Mouse (Mus musculus): ENCODE data around the gene Gm49380.

Gene Gm49380

DNA sequence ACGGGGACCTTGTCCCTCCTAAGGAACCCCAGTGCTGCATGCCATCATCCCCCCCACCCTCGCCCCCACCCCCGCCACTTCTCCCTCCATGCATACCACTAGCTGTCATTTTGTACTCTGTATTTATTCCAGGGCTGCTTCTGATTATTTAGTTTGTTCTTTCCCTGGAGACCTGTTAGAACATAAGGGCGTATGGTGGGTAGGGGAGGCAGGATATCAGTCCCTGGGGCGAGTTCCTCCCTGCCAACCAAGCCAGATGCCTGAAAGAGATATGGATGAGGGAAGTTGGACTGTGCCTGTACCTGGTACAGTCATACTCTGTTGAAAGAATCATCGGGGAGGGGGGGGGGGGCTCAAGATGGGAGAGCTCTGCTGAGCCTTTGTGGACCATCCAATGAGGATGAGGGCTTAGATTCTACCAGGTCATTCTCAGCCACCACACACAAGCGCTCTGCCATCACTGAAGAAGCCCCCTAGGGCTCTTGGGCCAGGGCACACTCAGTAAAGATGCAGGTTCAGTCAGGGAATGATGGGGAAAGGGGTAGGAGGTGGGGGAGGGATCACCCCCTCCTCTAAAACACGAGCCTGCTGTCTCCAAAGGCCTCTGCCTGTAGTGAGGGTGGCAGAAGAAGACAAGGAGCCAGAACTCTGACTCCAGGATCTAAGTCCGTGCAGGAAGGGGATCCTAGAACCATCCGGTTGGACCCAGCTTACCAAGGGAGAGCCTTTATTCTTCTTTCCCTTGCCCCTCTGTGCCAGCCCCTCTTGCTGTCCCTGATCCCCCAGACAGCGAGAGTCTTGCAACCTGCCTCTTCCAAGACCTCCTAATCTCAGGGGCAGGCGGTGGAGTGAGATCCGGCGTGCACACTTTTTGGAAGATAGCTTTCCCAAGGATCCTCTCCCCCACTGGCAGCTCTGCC is 65.5 kb downstream of the Gm49380 start:
- DNase-seq (ENCODE audit: low read depth, low spot score): no peak

GRCm38 (mm10) chr9:44047071-44047470 is 66.2 kb downstream of the Gm49380 start:
- DNase-seq (ENCODE audit: low read depth, low spot score): peak; percentile 25

DNA sequence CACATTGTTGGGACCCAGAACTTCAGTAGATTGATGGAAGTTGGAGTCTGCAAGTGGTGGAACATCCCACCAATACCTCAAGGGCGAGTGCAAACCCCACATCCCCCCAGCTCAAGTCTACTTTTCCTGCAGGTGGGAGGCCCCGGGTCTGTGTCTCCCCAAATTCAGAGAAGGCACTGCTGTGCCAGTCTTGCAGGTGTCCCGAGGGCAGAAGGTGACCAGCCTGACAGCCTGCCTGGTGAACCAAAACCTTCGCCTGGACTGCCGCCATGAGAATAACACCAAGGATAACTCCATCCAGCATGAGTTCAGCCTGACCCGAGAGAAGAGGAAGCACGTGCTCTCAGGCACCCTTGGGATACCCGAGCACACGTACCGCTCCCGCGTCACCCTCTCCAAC is 66.9 kb downstream of the Gm49380 start:
- no peak for DNase-seq (ENCODE audit: low read depth, low spot score)

- DNase-seq (ENCODE audit: low read depth, low spot score): no peak
Observed at GRCm38 (mm10) chr9:44045884-44046272, 67.4 kb downstream of the Gm49380 start.

DNA sequence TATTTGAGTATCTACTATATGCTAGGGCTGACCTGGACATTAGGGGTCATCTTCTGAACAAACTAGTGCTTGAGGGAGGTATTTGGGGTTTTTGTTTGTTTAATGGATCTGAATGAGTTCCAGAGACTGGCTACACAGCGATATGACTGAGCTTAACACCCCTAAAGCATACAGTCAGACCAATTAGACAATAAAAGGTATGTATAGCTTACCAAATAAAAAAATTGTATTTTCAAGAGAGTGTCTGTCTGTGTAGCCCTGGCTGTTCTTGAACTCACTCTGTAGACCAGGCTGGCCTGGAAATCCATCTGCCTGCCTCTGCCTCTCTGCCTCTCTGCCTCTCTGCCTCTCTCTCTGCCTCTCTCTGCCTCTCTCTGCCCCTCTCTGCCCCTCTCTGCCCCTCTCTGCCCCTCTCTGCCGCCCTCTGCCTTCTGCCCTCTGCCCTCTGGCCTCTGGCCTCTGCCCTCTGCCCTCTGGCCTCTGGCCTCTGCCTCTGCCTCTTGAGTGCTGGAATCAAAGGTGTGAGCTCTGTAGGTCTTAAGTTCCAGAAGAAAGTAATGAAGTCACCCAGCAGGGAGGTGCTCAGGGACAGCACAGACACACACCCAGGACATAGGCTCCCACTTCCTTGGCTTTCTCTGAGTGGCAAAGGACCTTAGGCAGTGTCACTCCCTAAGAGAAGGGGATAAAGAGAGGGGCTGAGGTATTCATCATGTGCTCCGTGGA is 68.0 kb downstream of the Gm49380 start:
- DNase-seq (ENCODE audit: low read depth, low spot score): no peak

GRCm38 (mm10) chr9:44044426-44045157 is 68.7 kb downstream of the Gm49380 start:
- no peak for DNase-seq (ENCODE audit: low read depth, low spot score)

DNA sequence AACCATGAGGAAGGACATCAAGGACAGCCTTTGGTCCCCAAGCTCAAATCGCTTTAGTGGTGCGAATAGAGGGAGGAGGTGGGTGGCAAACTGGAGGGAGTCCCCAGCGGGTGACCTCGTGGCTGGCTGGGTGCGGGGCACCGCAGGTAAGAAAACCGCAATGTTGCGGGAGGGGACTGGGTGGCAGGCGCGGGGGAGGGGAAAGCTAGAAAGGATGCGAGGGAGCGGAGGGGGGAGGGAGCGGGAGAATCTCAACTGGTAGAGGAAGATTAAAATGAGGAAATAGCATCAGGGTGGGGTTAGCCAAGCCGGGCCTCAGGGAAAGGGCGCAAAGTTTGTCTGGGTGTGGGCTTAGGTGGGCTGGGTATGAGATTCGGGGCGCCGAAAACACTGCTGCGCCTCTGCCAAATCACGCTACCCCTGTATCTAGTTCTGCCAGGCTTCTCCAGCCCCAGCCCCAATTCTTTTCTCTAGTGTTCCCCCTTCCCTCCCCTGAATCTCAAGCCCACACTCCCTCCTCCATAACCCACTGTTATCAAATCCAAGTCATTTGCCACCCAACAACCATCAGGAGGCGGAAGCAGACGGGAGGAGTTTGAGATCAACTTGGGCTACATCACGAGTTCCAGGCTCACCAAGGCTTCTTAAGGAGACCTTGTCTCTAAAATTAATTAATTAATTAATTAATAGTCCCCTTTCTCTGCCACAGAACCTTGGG is 69.4 kb downstream of the Gm49380 start:
- DNase-seq (ENCODE audit: low read depth, low spot score): no peak

DNA sequence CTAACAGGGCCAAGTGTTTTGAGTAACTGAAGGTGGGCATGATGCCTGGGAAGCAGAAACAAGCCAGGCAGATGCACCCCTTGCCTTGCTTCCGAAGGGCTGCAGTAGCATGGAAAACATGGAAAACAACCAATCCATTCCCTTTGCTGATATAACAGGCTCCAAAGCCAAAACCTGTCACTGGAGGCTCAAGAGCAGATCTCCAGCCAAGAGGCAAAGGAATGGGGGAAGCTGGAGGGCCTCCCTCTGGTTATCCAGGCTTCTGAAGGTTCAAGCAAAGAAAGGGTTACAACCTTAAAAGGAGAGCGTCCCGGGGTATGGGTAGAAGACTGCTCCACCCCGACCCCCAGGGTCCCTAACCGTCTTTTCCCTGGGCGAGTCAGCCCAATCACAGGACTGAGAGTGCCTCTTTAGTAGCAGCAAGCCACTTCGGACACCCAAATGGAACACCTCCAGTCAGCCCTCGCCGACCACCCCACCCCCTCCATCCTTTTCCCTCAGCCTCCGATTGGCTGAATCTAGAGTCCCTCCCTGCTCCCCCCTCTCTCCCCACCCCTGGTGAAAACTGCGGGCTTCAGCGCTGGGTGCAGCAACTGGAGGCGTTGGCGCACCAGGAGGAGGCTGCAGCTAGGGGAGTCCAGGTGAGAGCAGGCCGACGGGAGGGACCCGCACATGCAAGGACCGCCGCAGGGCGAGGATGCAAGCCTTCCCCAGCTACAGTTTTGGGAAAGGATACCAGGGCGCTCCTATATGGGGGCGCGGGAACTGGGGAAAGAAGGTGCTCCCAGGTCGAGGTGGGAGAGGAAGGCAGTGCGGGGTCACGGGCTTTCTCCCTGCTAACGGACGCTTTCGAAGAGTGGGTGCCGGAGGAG is 70.2 kb downstream of the Gm49380 start, which contains the start of gene Thy1:
Gene Thy1 (plus strand): TSS at position 549 of the 872 bp plus-strand sequence.
- no peak for DNase-seq (ENCODE audit: low read depth, low spot score)

DNA sequence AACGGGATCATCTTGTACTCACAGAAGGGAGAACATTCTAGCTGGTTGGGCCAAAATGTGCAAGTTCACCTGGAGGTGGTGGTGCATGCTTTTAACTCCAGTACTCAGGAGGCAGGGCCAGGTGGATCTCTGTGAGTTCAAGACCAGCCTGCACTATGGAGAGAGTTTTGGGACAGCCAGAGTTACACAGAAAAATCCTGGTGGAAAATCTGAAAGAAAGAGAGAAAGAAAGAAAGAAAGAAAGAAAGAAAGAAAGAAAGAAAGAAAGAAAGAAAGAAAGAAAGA is 71.0 kb downstream of the Gm49380 start:
- DNase-seq (ENCODE audit: low read depth, low spot score): no peak

- DNase-seq (ENCODE audit: low read depth, low spot score): no peak
Observed at GRCm38 (mm10) chr9:44041511-44042395, 71.5 kb downstream of the Gm49380 start.

DNA sequence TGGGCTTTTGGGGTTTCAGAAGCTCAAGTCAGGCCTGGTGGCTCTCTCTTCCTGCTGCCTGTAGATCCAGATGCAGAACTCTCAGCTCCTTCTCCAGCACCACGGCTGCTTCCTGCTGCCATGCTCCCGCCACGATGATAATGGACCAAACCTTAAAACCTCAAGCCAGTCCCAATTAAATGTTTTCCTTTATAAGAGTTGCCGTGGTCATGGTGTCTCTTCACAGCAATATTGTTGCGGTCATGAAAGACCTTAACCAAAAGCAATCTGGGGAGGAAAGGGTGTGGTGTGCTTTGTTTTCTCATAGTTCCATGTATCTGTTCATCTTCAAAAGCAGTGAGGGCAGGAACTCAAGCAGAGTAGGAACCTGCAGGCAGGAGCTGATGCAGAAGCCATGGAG is 76.2 kb downstream of the Gm49380 start:
- DNase-seq (ENCODE audit: low read depth, low spot score): no peak

- DNase-seq (ENCODE audit: low read depth, low spot score): no peak
Observed at GRCm38 (mm10) chr9:44033957-44034727, 79.2 kb downstream of the Gm49380 start.

DNA sequence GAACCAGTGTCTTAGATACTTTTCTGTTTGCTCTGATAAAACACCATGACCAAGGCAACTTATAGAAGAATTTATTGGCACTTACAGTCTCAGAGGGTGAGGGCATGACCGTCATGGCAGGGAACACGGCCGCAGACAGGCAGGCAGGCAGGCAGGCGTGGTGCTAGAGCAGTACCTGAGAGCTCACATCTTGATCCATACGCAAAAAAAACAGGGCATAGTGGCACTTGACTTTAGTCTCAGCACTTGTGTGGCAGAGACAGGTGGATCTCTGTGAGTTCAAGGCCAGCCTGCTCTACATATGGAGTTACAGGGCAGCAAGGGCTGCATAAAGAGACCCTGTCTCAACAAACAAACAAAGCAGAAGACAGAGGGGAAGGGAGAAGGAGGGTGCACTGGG is 80.0 kb downstream of the Gm49380 start:
- no peak for DNase-seq (ENCODE audit: low read depth, low spot score)

DNA sequence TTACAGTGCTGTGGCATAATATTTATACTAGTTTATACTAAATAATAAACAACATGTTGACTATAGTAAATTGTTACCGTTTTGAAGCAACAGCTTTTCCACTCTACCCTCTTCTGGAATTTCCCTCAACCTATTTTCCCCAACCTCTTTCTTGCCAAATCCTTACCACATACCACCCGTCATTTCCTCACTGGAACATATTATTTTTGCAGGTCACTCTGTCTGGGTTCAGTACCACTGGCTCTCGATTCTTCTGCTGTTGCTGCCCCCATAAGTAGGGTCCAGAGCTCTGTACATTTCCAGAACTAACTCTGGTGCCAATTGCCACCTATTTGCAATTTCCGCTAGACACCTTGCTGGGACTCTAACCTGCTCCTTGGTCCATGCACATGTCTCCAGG is 81.4 kb downstream of the Gm49380 start:
- DNase-seq (ENCODE audit: low read depth, low spot score): no peak

GRCm38 (mm10) chr9:44031079-44031478 is 82.2 kb downstream of the Gm49380 start:
- no peak for DNase-seq (ENCODE audit: low read depth, low spot score)

DNA sequence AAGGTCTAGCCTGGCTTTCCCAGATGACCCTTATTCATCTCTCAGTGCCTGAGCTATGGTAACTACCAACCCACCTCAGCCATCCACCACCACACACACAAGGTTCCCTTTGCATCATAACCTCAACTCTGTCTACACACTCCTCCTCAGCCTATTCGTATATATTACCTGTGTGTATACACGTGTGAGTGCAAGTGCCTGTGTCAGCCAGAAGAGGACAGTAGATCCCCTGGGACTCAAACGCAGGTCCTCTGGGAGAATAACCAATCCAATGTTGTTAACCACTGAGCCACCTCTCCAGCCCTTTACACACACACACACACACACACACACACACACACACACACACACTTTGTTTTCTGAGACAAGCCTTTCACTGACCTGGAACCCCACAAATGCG is 82.7 kb downstream of the Gm49380 start:
- no peak for DNase-seq (ENCODE audit: low read depth, low spot score)

- DNase-seq (ENCODE audit: low read depth, low spot score): no peak
Observed at GRCm38 (mm10) chr9:44029580-44030236, 83.6 kb downstream of the Gm49380 start.

DNA sequence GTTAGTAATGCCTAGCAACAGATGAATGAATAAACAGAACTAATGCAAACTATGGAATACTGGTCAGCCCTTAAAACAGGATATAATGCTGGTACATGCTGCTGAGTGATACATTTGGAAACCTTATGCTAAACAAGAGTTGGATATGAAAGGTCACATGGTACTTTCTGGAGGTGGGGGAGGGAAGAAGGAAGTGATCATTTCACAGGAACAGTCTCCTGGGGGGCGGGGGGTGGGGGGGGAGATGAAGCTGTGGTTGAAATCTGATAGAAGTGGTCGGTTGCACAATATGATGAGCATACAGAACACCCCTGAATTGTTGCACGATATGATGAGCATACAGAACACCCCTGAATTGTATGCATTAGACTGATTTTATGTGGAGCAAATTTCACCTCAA is 89.2 kb downstream of the Gm49380 start:
- DNase-seq (ENCODE audit: low read depth, low spot score): no peak
